Mouse (Mus musculus) kidney, postnatal 0 days (tissue): ENCODE results near the gene Nhsl2. TPM values are rescaled to one million over a fixed set of nuclear protein-coding genes. Genes with fewer than 3 reads are reported as not detected.

Experiments
- ATAC-seq: fragments of 200-750 bp; cut with Nextera tagmentation; replicated peaks from 2 replicates; pipeline ENCODE4 v1.8.0; 2017; ENCODE audit warnings: low read depth, moderate number of reproducible peaks, moderate TSS enrichment, moderate library complexity; ENCODE audit not compliant: low FRiP score
- DNase-seq: peaks from one replicate; pipeline ENCODE4 v3.0.0-alpha.2; 2016; ENCODE audit warnings: low spot score
- H3K27ac ChIP-seq: fragments of 300-500 bp; sonication (generic); 2 replicates; pipeline ENCODE4 v1.5.1; 2014; ENCODE audit warnings: mild to moderate bottlenecking
- H3K27me3 ChIP-seq: fragments of 300-500 bp; sonication (generic); 2 replicates; pipeline ENCODE4 v1.6.1; 2014; ENCODE audit warnings: low read length, mixed read lengths; ENCODE audit not compliant: insufficient read depth
- H3K36me3 ChIP-seq: fragments of 300-500 bp; sonication (generic); 2 replicates; pipeline ENCODE4 v1.6.1; 2014; ENCODE audit warnings: low read length, mixed read lengths; ENCODE audit not compliant: insufficient read depth
- H3K4me1 ChIP-seq: fragments of 300-500 bp; sonication (generic); replicated peaks from 2 replicates; pipeline ENCODE4 v1.6.1; 2014; ENCODE audit warnings: antibody characterized with exemption, low read length, mixed read lengths; ENCODE audit not compliant: insufficient read depth
- H3K4me2 ChIP-seq: fragments of 300-500 bp; sonication (generic); 2 replicates; pipeline ENCODE4 v1.6.1; 2014; ENCODE audit warnings: mild to moderate bottlenecking, low read length, moderate library complexity, mixed read lengths
- H3K4me3 ChIP-seq: fragments of 300-500 bp; sonication (generic); replicated peaks from 2 replicates; pipeline ENCODE4 v1.5.1; 2014; ENCODE audit warnings: low read depth, low read length
- H3K9ac ChIP-seq: fragments of 300-500 bp; sonication (generic); 2 replicates; pipeline ENCODE4 v1.6.1; 2014; ENCODE audit warnings: low read depth, low read length
- H3K9me3 ChIP-seq: fragments of 300-500 bp; sonication (generic); replicated peaks from 2 replicates; pipeline ENCODE4 v1.6.1; 2016; ENCODE audit warnings: low read length, inconsistent platforms, mixed read lengths
- CTCF ChIP-seq: IDR thresholded peaks from 2 replicates; pipeline ENCODE4 v1.5.1; 2016; ENCODE audit warnings: antibody characterized with exemption, low read depth, mild to moderate bottlenecking, moderate library complexity
- WGBS: fragments of 180-500 bp; shearing (Covaris S2); extraction: QIAGEN DNeasy Blood & Tissue Kit; methylation state at CpG from one replicate; pipeline ENCODE4 v1.1.7; 2014; 5-methylcytosine and 5-hydroxymethylcytosine counted together
- polyA plus RNA-seq: library from polyadenylated mRNA; unstranded; fragments of >200 nt; fragmentation: Nextera tagmentation; extraction: Ambion mirVana; gene quantifications from 2 replicates; pipeline ENCODE4 v1.2.1, GENCODE M21; 2015

The Nhsl2 gene
- polyA plus RNA-seq, 1 experiment from 2014 or later = 4.9 TPM

- Histone ChIP-seq H3K4me2 (no peak overlapping the region), H3K27ac (no peak overlapping the region), H3K4me3 (no peak overlapping the region), H3K9ac (no peak overlapping the region), H3K4me1 (no peaks in the 10 kb centered on the region), H3K9me3 (no peaks in the 10 kb centered on the region), H3K36me3 (no peaks in the 10 kb centered on the region), H3K27me3 (no peaks in the 10 kb centered on the region)
- ATAC-seq (no peak), DNase-seq (no peak)
- WGBS = 84% methylated on average over 7 of the region's 7 CpGs
- no peak for TF ChIP-seq CTCF
Observed at GRCm38 (mm10) chrX:102076886-102077765, 227.9 kb downstream of the Nhsl2 start.

GRCm38 (mm10) chrX:102081076-102081475, 231.9 kb downstream of the Nhsl2 start:
- no peak overlapping the region for H3K4me2 ChIP-seq
- TF ChIP-seq CTCF = no peak
- 60% methylated on average over 10 of the region's 10 CpGs for WGBS
- no peaks in the 10 kb centered on the region for H3K9me3 ChIP-seq
- H3K27ac ChIP-seq = no peak overlapping the region
- no peak overlapping the region for H3K9ac ChIP-seq
- H3K4me1 ChIP-seq = no peaks in the 10 kb centered on the region
- no peak overlapping the region for H3K4me3 ChIP-seq
- no peak for DNase-seq
- H3K27me3 ChIP-seq = no peaks in the 10 kb centered on the region
- no peaks in the 10 kb centered on the region for H3K36me3 ChIP-seq
- ATAC-seq = no peak

- no peak for TF ChIP-seq CTCF
- DNase-seq = peak; percentile 22
- no peaks in the 10 kb centered on the region for H3K4me1 ChIP-seq
- no peaks in the 10 kb centered on the region for H3K36me3 ChIP-seq
- no peaks in the 10 kb centered on the region for H3K27me3 ChIP-seq
- WGBS = 38% methylated on average over 7 of the region's 7 CpGs
- no peaks in the 10 kb centered on the region for H3K9me3 ChIP-seq
- no peak overlapping the region for H3K4me2 ChIP-seq
- H3K27ac ChIP-seq = no peak overlapping the region
- no peak overlapping the region for H3K9ac ChIP-seq
- no peak overlapping the region for H3K4me3 ChIP-seq
- ATAC-seq = no peak
Observed at GRCm38 (mm10) chrX:102081573-102082279, 232.5 kb downstream of the Nhsl2 start.

- H3K4me1 ChIP-seq = no peaks in the 10 kb centered on the region
- no peak overlapping the region for H3K27ac ChIP-seq
- no peak overlapping the region for H3K4me3 ChIP-seq
- ATAC-seq (no peak), DNase-seq (no peak)
- WGBS = 42% methylated on average over 5 of the region's 5 CpGs
- no peaks in the 10 kb centered on the region for H3K27me3 ChIP-seq
- no peaks in the 10 kb centered on the region for H3K36me3 ChIP-seq
- no peak for TF ChIP-seq CTCF
- H3K9me3 ChIP-seq = no peaks in the 10 kb centered on the region
- H3K9ac ChIP-seq = no peak overlapping the region
- no peak overlapping the region for H3K4me2 ChIP-seq
Observed at GRCm38 (mm10) chrX:102082340-102082739, 233.2 kb downstream of the Nhsl2 start.

- DNase-seq = no peak
Observed at GRCm38 (mm10) chrX:102085798-102086443, 236.7 kb downstream of the Nhsl2 start.

GRCm38 (mm10) chrX:102090605-102091004, 241.4 kb downstream of the Nhsl2 start:
- Histone ChIP-seq H3K4me2 (no peak overlapping the region), H3K4me3 (no peak overlapping the region), H3K9me3 (no peaks in the 10 kb centered on the region), H3K4me1 (no peaks in the 10 kb centered on the region), H3K9ac (no peak overlapping the region), H3K27me3 (no peaks in the 10 kb centered on the region), H3K27ac (no peak overlapping the region), H3K36me3 (no peaks in the 10 kb centered on the region)
- no peak for TF ChIP-seq CTCF
- WGBS = 74% methylated on average over 3 of the region's 3 CpGs
- DNase-seq (no peak), ATAC-seq (no peak)

More at GRCm38 (mm10) chrX:102085798-102086443, 236.7 kb downstream of the Nhsl2 start:
- Histone ChIP-seq H3K4me2 (no peak overlapping the region), H3K27me3 (no peaks in the 10 kb centered on the region), H3K27ac (no peak overlapping the region), H3K9me3 (no peaks in the 10 kb centered on the region), H3K4me1 (no peaks in the 10 kb centered on the region), H3K9ac (no peak overlapping the region), H3K4me3 (no peak overlapping the region), H3K36me3 (no peaks in the 10 kb centered on the region)
- no peak for TF ChIP-seq CTCF
- 88% methylated on average over 8 of the region's 8 CpGs for WGBS
- ATAC-seq = peak; percentile 73
